Mouse (Mus musculus) embryonic stem cell, embryonic (primary cell): Measurements from ENCODE around the gene Espnl.

Experiments
- CTCF ChIA-PET, 4 experiments: fragments of 300-600 bp in 2 of 4; fragments of 350-600 bp in 2 of 4; sonication (Branson Sonifier 250); formaldehyde crosslinking; loops; one replicate each; lab custom pipeline; 2022; ENCODE audit warnings: inconsistent platforms in 2 of 4; lab: Charles Lee
- POLR2A ChIA-PET, 4 experiments: fragments of 300-600 bp in 2 of 4; fragments of 350-600 bp in 2 of 4; sonication (Branson Sonifier 250); formaldehyde crosslinking; loops; one replicate each; lab custom pipeline; 2022; ENCODE audit warnings: antibody characterized with exemption in 4 of 4, inconsistent platforms in 1 of 4; lab: Charles Lee

Gene Espnl

DNA sequence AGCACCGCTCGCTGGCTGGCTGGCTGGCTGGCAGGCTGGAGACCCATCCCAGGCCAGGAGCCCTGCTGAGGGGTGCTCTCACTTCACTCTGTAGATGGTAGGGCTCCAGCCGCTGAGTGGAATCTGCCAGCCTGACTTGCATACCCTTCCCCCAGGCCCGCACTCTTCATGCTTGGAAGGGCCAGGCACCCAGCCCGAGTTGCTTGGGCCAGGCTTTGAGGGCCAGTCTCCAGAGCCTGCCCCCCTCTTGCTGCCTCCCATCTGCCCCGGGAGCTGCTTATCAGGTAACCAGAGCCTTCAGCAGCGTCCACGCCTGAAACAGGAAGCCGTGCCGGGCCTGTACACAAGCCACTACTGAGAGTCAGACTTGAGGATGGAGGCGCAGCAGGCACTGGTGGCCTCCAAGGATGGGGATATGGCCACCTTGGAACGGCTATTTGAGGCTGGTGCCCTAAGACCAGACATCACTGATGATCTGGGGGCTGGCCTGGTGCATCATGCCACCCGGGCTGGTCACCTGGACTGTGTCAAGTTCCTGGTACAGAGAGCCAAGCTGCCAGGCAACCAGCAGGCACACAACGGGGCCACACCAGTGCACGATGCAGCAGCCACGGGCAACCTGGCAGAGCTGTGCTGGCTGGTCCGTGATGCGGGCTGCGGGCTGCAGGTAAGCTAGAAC lies at the start of gene Espnl:
Gene Espnl (plus strand): TSS at position 316 of the 679 bp plus-strand sequence.
- ChIA-PET CTCF (interaction anchor here in 1 of 4 experiments (0.7 kb wide), 1 partner anchor 8 kb away, joined by 3 read pairs; no protein-coding TSS in a partner anchor), POLR2A (interaction anchor here in 2 of 4 experiments (0.6 to 2.8 kb wide), 10 partner anchors 8 to 45 kb away, joined by 3 to 14 read pairs (median 5); partner anchors contain the start of gene Scly (in 2 of the 2))

- CTCF ChIA-PET: interaction anchor here in 1 of 4 experiments (1.2 kb wide), 1 partner anchor 16 kb away, joined by 3 read pairs; no protein-coding TSS in a partner anchor
Observed at GRCm38 (mm10) chr1:91272260-91272659, 49.6 kb upstream of the Espnl start.

GRCm38 (mm10) chr1:91276581-91276980 lies 45.3 kb upstream of the Espnl start:
- POLR2A ChIA-PET: interaction anchor here in 1 of 4 experiments (0.8 kb wide), 1 partner anchor 20 kb away, joined by 3 read pairs; no protein-coding TSS in a partner anchor
- CTCF ChIA-PET: interaction anchor here in 1 of 4 experiments (0.6 kb wide), 1 partner anchor 37 kb away, joined by 3 read pairs; no protein-coding TSS in a partner anchor

More at GRCm38 (mm10) chr1:91272260-91272659, 49.6 kb upstream of the Espnl start:
- POLR2A ChIA-PET: interaction anchor here in 3 of 4 experiments (0.7 to 1.8 kb wide), 9 partner anchors 10 to 1805 kb away, joined by 3 to 7 read pairs (median 3); partner anchors contain the start of gene Ube2f (in 2 of the 3)

DNA sequence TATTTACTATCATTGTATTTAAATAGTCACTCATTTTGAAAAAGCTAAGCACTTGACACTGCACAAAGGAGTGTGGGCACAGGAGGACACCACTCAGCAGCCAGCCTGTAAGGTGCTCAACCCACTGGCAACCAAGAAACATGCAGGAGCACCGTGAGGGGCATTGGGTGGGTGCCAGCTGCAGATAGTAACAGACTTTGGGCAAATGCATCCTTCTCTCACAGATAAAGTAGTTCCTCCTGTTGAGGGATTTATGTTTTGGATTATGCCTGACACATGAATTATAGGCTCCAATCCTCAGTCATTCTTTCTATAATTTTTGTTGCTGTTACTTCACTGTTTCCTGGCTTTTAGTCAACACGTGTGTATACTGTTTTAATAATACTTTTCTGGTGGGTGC lies 44.4 kb upstream of the Espnl start:
- POLR2A ChIA-PET: no interaction called here
- CTCF ChIA-PET: no interaction called here

DNA sequence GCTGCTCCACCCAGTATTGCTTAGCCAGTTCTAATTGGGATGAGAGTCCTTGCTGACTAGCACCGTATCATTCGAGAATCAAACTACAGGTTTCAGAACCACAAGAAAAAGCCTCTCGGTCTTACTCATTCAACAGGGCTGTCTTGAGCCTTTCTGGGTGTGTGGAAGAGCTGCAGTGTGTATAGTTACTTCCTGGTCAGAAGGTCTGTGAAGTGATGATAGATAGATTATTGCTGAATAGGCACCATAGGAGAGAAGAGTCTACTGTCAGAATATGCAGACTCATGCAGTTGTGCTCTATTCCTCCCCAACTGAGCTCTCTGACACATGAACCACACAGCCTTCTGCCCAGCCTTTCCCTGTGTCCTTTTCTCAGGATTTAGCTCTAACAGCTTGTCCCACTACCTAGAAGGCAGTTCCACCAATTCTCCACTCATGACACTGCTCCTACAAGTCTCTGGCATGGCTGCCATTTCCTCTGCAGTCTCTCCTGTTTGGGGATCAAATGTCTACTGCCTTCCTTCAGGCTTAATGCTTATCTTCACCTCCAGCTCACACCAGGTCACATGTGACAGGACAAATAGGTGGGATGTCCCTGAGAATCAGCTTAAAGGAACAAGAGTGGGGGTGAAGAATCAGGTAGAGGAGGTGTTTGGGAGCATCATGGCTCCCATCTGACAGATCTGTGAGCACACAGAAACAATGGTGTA lies 43.3 kb upstream of the Espnl start:
- ChIA-PET CTCF (no interaction called here), POLR2A (interaction anchor here in 2 of 4 experiments (0.6 to 0.7 kb wide), 2 partner anchors 52 to 87 kb away, joined by 3 read pairs; no protein-coding TSS in a partner anchor)

- ChIA-PET POLR2A (no interaction called here), CTCF (no interaction called here)
Observed at GRCm38 (mm10) chr1:91279126-91279525, 42.7 kb upstream of the Espnl start.

- POLR2A ChIA-PET: interaction anchor here in 2 of 4 experiments (0.7 to 1.7 kb wide), 5 partner anchors 10 to 112 kb away, joined by 3 to 4 read pairs (median 4); partner anchors contain the start of gene Ube2f (in 1 of the 2)
- CTCF ChIA-PET: no interaction called here
Observed at GRCm38 (mm10) chr1:91282582-91282981, 39.3 kb upstream of the Espnl start.

DNA sequence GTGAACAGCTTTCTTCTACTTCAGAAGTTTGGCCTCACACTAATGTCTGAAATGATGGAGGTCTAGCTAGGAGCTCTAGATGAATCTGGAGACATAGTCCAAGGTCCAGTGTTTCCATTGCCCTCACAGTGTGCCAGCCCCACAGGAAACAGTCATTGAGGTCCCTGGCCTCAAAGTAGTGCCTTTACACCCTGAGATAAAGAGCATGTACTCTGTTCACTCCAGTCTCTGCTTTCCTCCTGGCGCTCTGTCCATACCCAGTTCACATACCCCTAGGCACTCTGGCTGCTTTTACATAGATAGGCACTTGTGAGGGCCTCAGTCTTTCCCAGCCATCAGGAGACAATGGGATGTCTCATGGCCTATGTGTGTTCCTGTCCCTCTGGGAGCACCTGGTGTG lies 32.5 kb upstream of the Espnl start:
- POLR2A ChIA-PET: interaction anchor here in 2 of 4 experiments (0.8 to 1.9 kb wide), 5 partner anchors 8 to 19 kb away, joined by 3 to 6 read pairs (median 3); partner anchors contain the start of gene Scly (in 2 of the 2)
- CTCF ChIA-PET: no interaction called here

- POLR2A ChIA-PET: interaction anchor here in 1 of 4 experiments (0.6 to 1.4 kb wide), 5 partner anchors 9 to 235 kb away, joined by 3 to 4 read pairs (median 4); partner anchors contain the start of gene Ube2f
Observed at GRCm38 (mm10) chr1:91292101-91292825, 29.6 kb upstream of the Espnl start.

GRCm38 (mm10) chr1:91295544-91295943 lies 26.3 kb upstream of the Espnl start:
- POLR2A ChIA-PET: interaction anchor here in 2 of 4 experiments (0.9 to 3.1 kb wide), 3 partner anchors 12 to 45 kb away, joined by 3 to 18 read pairs (median 4); partner anchors contain the start of gene Ube2f (in 1 of the 2)

More at GRCm38 (mm10) chr1:91292101-91292825, 29.6 kb upstream of the Espnl start:
- CTCF ChIA-PET: interaction anchor here in 2 of 4 experiments (0.7 kb wide), 3 partner anchors 29 to 195 kb away, joined by 5 to 7 read pairs (median 7); no protein-coding TSS in a partner anchor

GRCm38 (mm10) chr1:91297799-91298744 lies 23.8 kb upstream of the Espnl start, which contains the start of gene Scly:
Scly (plus strand) TSS chr1:91298338.
- ChIA-PET POLR2A (interaction anchor here in 3 of 4 experiments (0.5 to 3.5 kb wide), 24 partner anchors 9 to 954 kb away, joined by 3 to 30 read pairs (median 4); partner anchors contain the start of genes Ube2f (in 2 of the 3), Erfe (in 1 of the 3) and Espnl (in 1 of the 3)), CTCF (interaction anchor here in 1 of 4 experiments (1.0 kb wide), 2 partner anchors 68 to 370 kb away, joined by 3 to 4 read pairs; no protein-coding TSS in a partner anchor)

More at GRCm38 (mm10) chr1:91295544-91295943, 26.3 kb upstream of the Espnl start:
- CTCF ChIA-PET: no interaction called here

GRCm38 (mm10) chr1:91299026-91299706 lies 22.7 kb upstream of the Espnl start:
- ChIA-PET CTCF (no interaction called here), POLR2A (interaction anchor here in 3 of 4 experiments (0.6 to 3.5 kb wide), 19 partner anchors 9 to 115 kb away, joined by 3 to 30 read pairs (median 4); partner anchors contain the start of genes Hes6 (in 2 of the 3), Ube2f (in 2 of the 3) and Erfe (in 1 of the 3))

GRCm38 (mm10) chr1:91299707-91300426 lies 22.0 kb upstream of the Espnl start:
- POLR2A ChIA-PET: interaction anchor here in 3 of 4 experiments (0.6 to 3.5 kb wide), 21 partner anchors 9 to 1316 kb away, joined by 3 to 30 read pairs (median 3); partner anchors contain the start of genes Hes6 (in 2 of the 3), Ube2f (in 2 of the 3) and Erfe (in 1 of the 3)
- CTCF ChIA-PET: no interaction called here

GRCm38 (mm10) chr1:91301206-91301920 lies 20.5 kb upstream of the Espnl start:
- ChIA-PET CTCF (no interaction called here), POLR2A (no interaction called here)

DNA sequence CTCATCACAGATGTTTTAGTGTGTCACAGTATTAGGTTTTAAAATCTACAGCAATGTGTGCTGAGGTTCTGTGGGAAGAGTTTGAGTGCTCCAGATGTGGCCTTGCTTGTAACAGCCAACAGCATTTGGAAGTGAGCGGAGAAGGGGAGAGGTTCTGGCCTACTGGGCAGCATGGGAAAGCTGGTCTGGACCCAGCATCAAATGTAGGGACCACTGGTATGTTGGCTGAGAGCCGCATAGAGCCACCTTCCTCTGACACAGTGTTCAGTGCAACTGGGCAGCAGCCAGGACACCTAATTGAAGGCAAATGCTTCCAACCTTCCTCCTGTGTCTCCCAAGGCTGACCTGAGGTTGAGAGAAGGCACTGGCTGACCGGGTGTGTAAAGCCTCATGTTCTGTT lies 19.9 kb upstream of the Espnl start:
- ChIA-PET POLR2A (no interaction called here), CTCF (no interaction called here)
